Mouse (Mus musculus) cerebellum, adult 2 months (tissue): ENCODE results near the gene Pank3. TPM values are rescaled to one million over a fixed set of nuclear protein-coding genes. Genes with fewer than 3 reads are reported as not detected.

Source experiments
- DNase-seq, 2 experiments: peaks; one replicate each; pipeline ENCODE4 v3.0.0; 2021
- H3K27ac ChIP-seq: fragments of 200-500 bp; 2 replicates; pipeline ENCODE4 v1.5.1; 2012; ENCODE audit warnings: low read length, control low read depth, inconsistent platforms; ENCODE audit not compliant: insufficient read depth
- H3K27me3 ChIP-seq: fragments of 200-500 bp; 2 replicates; pipeline ENCODE4 v1.6.1; 2012; ENCODE audit warnings: inconsistent platforms, mild to moderate bottlenecking, low read length, moderate library complexity; ENCODE audit not compliant: control insufficient read depth, insufficient read depth
- H3K4me1 ChIP-seq: fragments of 200-500 bp; 2 replicates; pipeline ENCODE4 v1.6.1; 2011; ENCODE audit warnings: low read length; ENCODE audit not compliant: control insufficient read depth, insufficient read depth
- H3K4me3 ChIP-seq: fragments of 200-500 bp; replicated peaks from 2 replicates; pipeline ENCODE3; 2011; ENCODE audit warnings: mild to moderate bottlenecking, low read depth, low read length, control low read depth; ENCODE audit not compliant: insufficient read depth
- CTCF ChIP-seq: fragments of 200-500 bp; IDR thresholded peaks from 2 replicates; pipeline ENCODE4 v1.5.1; 2011; ENCODE audit warnings: low read depth, mild to moderate bottlenecking, control low read depth, low read length, moderate library complexity, borderline replicate concordance; ENCODE audit not compliant: insufficient read depth
- POLR2A ChIP-seq: fragments of 200-500 bp; IDR thresholded peaks from 2 replicates; pipeline ENCODE4 v1.6.1; 2011; ENCODE audit warnings: low read length, control low read depth, borderline replicate concordance; ENCODE audit not compliant: insufficient read depth
- WGBS: fragments of 180-500 bp; shearing (Covaris S2); methylation state at CpG from one replicate; pipeline ENCODE4 v1.1.7; 2018; 5-methylcytosine and 5-hydroxymethylcytosine counted together
- polyA plus RNA-seq: library from polyadenylated mRNA; depleted of rRNA; stranded (reverse); fragments of >200 nt; gene quantifications from 2 replicates; pipeline ENCODE4 v1.2.3, GENCODE M21; 2012

The Pank3 gene
- polyA plus RNA-seq, 1 experiment = 22.8 TPM

DNA sequence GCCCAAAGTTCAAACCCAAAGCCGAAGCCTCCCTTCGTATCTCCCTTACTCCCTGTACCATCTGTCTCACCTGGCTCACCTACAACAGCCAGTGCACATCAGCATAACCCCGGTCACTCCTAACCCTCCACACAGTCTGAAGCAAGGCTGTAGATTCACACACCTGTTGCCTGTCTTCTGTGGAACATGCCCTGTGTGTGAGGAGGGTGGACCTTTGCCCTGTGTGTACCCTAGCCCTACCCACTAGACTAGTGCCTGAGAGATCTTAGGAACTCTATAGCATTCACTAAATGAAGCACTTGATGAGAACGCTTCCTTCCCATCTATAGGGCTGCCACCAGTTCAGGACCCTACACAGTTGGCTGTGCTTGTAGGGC lies 8.7 kb upstream of the Pank3 start:
- no peaks in the 10 kb centered on the region for H3K27me3 ChIP-seq
- no peak overlapping the region for H3K27ac ChIP-seq
- 93% methylated on average over 4 of the region's 4 CpGs for WGBS
- TF ChIP-seq POLR2A = no peak
- no peaks in the 10 kb centered on the region for H3K4me1 ChIP-seq
- no peak overlapping the region for H3K4me3 ChIP-seq
- no peak for DNase-seq

DNA sequence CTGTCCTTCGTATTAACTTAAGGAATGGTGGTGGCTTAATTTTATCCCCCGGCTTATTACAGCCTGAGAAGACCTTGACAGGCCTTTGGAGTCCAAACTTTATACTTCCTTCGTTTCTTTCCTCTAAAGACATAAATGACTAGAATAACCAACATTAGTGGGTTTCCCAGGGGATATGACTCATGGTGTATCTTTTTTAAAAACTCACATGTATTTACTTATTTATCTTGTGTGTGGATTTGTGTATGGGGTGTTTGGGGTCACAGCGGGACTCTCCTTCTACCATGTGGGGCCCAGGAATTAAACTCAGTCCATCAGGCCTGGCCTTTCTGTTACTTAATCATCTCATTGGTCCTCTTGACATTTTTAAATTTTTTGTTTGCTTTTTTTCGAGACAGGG lies 2.4 kb upstream of the Pank3 start:
- WGBS = 92% methylated on average over 5 of the region's 5 CpGs
- no peak overlapping the region for H3K4me3 ChIP-seq
- no peak for DNase-seq
- no peak overlapping the region for H3K27ac ChIP-seq
- no peaks in the 10 kb centered on the region for H3K27me3 ChIP-seq
- TF ChIP-seq POLR2A (no peak), CTCF (no peak)
- peaks cover 5% of the 10 kb centered on the region; the same call in 1 of the 2 replicates for H3K4me1 ChIP-seq

DNA sequence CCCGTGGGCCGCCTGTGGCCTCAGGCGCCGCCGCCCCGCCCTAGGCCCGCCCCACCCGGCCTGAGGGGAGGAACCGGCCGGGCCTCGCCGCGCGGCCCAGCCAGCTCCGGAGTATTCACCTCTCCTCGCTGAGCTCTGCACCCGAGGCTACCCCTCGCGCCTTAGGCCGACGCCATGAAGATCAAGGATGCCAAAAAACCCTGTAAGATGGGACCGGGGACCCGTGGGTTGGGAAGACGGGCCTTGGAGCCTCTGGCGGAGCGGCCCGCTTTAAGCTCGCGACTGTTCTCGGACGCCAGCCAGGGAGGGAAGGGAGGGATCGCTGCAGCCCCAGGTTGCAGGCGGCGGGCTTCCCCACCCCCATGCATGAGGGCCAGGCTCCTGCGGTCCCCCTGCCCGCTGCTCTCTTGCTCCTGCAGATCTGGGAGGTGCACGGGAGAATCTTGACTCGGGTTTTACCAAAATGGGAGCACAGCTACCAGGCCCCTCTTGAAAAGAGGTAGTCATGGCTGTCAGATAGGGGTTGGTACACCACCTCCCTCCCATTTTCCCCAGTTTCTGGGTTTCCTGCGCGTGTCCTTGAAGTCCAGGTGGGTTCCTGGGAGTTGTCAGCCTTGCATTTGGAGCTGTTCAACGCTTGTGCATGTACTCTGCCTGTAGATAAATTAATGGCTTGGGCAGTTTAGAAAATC lies 608 bp downstream of the Pank3 start:
- under 1% methylated on average over 41 of the region's 41 CpGs for WGBS
- Histone ChIP-seq H3K27me3 (no peaks in the 10 kb centered on the region), H3K4me1 (peaks cover 5% of the 10 kb centered on the region; the same call in 1 of the 2 replicates), H3K4me3 (peak overlapping the region; percentile 76), H3K27ac (peak overlapping the region; percentile 56)
- DNase-seq = peak; percentile 78 to 84
- TF ChIP-seq CTCF (no peak), POLR2A (peak; percentile 39; the same call in 1 of the 2 replicates)

DNA sequence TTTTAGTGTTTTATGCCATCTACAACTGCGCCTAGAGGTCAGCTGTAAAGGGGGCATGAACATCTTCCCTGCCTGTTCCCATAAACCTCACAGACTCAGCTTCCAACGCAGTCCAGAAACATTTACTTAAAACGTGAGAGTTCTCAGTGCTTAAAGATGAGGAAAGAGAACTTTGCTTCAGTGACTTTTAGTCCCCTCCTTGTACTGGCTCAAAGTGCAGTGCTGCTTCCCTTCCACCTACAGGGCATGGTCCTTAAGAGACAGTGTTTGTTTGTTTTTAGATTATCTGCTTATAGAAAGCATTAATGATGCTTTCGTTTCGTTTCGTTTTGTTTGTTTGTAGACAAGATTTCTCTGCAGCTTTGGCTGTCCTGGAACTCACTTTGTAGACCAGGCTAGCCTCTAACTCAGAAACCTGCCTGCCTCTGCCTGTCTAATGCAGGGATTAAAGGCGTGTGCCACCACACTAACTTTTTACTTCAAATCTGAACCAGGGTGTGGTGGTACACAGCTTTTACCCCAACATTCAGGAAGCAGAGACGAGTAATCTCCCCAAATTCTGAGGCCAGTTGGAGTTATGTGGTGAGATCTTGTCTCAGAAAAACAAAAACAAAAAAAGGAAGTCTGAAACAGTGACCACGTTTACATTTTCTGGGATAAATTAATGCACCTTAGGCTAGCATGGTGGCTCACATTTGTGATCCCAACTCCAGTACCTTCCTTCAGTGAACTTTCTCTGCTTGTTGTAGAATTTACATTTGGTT lies 1.6 kb downstream of the Pank3 start:
- no peak for TF ChIP-seq POLR2A
- no peak for TF ChIP-seq CTCF
- Histone ChIP-seq H3K4me1 (peaks cover 5% of the 10 kb centered on the region; the same call in 1 of the 2 replicates), H3K4me3 (peak overlapping the region; percentile 76), H3K27me3 (no peaks in the 10 kb centered on the region), H3K27ac (no peak overlapping the region)
- DNase-seq = no peak
- 57% methylated on average over 9 of the region's 9 CpGs for WGBS

DNA sequence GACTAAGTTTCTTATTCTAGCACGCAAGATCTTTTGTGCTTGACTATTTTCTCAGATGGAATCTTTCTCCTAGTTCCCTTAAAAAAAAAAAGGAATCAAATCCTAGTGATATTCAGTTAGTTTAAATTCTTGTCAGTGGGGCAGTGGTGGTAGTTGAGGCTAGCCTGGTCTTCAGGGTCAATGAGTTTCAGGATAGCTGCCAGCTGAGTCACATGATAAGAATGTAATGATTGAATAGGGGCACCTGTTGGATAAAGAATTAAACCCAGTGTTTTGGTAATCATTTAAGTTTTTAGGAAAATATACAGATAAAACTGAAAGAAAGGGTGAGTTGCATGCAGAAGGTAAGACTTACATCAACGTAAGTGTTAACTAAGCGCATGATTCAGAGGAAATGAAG lies 6.3 kb downstream of the Pank3 start:
- no peak overlapping the region for H3K4me3 ChIP-seq
- H3K27ac ChIP-seq = no peak overlapping the region
- H3K27me3 ChIP-seq = no peaks in the 10 kb centered on the region
- peaks cover 5% of the 10 kb centered on the region for H3K4me1 ChIP-seq
- TF ChIP-seq POLR2A (no peak), CTCF (no peak)
- 91% methylated on average over 3 of the region's 3 CpGs for WGBS
- DNase-seq = no peak

DNA sequence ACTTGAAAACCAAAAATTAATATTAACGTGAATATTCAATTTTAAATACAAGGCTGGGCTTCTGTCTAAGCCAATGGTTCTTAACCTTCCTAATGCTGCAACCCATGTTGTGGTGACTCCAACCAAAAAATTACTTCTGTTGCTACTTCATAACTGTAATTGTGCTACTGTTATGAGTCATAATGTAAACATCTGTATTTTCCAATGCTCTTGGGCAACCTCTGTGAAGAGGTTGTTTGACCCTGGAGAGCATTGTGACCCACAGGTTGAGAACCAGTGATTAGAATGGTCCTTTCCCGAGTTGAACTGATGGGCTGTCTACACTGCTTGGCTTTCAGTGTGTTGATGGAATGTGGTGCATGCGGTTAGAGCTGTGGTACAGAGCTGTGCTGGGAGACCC lies 7.2 kb downstream of the Pank3 start:
- Histone ChIP-seq H3K27ac (no peak overlapping the region), H3K27me3 (no peaks in the 10 kb centered on the region), H3K4me3 (no peak overlapping the region), H3K4me1 (no peaks in the 10 kb centered on the region; the same call in none of the 2 replicates)
- WGBS = 95% methylated on average over 3 of the region's 3 CpGs
- no peak for DNase-seq
- TF ChIP-seq CTCF (no peak), POLR2A (no peak)

DNA sequence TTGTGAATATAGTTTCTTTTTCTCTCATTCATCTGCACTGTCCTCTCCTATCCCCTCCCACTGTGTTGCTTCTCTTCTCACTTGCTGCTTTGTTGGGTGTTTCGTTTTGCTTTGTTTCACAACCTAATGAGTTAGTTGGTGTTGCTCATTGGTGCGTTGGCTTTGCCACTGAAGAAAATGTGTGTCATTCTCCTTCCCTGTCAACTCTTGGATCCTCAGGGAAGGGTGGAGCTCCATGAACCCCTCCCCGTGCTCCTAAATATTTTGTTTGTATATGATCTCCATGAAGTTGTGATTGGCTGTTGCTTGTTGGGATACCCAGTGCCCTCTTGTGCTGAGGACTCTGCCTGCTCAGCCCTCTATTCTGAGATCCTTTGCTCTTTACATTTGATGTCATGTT lies 11.1 kb downstream of the Pank3 start:
- no peaks in the 10 kb centered on the region for H3K27me3 ChIP-seq
- no peak overlapping the region for H3K27ac ChIP-seq
- TF ChIP-seq POLR2A (no peak), CTCF (no peak)
- H3K4me3 ChIP-seq = no peak overlapping the region
- no peak for DNase-seq
- no peaks in the 10 kb centered on the region; the same call in 1 of the 2 replicates for H3K4me1 ChIP-seq
- WGBS = 68% methylated on average over 3 of the region's 3 CpGs

DNA sequence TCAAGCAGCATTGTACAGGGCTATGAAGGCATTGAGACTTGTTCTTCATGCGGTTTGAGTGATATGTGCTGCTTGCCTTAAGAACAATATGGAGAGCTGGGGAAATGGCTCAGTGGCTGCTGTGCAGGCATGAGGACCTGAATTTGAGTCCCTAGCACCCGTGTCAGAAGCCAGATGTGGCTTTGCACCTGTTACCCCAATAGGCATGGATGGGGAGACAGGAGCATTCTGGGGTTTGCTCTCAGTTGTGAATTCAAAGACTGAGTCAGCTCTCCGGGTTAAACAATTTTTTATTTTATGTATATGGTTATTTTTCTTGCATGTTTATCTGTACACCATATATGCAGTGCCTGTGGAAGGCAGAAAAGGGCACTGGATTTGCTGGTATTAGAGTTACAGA lies 13.2 kb downstream of the Pank3 start:
- Histone ChIP-seq H3K4me1 (no peaks in the 10 kb centered on the region), H3K27ac (no peak overlapping the region), H3K4me3 (no peak overlapping the region), H3K27me3 (no peaks in the 10 kb centered on the region)
- no peak for TF ChIP-seq CTCF
- TF ChIP-seq POLR2A = no peak
- DNase-seq = no peak
- 97% methylated on average over 3 of the region's 3 CpGs for WGBS
